Mouse (Mus musculus) CH12.LX (cell line): ENCODE measurements at regions not wholly inside any gene's neighbourhood (a gene's known extent, or its start where the extent isn't known, plus 50 kb on each side); places are given as distances from the start of the nearest gene placed in this dataset.

Experiments
- DNase-seq: peaks from one replicate; pipeline ENCODE4 v3.0.0-alpha.2; 2013; ENCODE audit errors: extremely low read depth
- H3K27ac ChIP-seq: 2 replicates; pipeline ENCODE4 v1.5.1; 2012; ENCODE audit warnings: low read depth, mild to moderate bottlenecking, control low read depth, moderate library complexity; ENCODE audit not compliant: insufficient read depth
- H3K27me3 ChIP-seq: replicated peaks from 2 replicates; pipeline ENCODE3; 2012; ENCODE audit warnings: inconsistent platforms
- H3K36me3 ChIP-seq, 2 experiments: replicated peaks in 1 of 2; 2 replicates each; pipeline versions ENCODE3 to v1.6.1; 2012; ENCODE audit warnings: inconsistent platforms in 1 of 2, low read length in 1 of 2, mild to moderate bottlenecking in 1 of 2, mixed read lengths in 1 of 2, moderate library complexity in 1 of 2; ENCODE audit not compliant: control insufficient read depth in 1 of 2, insufficient read depth in 1 of 2
- H3K4me1 ChIP-seq, 2 experiments: 2 replicates each; pipeline ENCODE4 v1.6.1; 2012; ENCODE audit warnings: inconsistent platforms in 1 of 2, moderate library complexity in 1 of 2; ENCODE audit not compliant: insufficient read depth in 2 of 2, control insufficient read depth in 1 of 2
- H3K4me2 ChIP-seq: 2 replicates; pipeline ENCODE4 v1.6.1; 2012; ENCODE audit warnings: low read depth, mild to moderate bottlenecking, control low read depth; ENCODE audit not compliant: poor library complexity, insufficient read depth, severe bottlenecking
- H3K4me3 ChIP-seq, 3 experiments: fragments of 150-350 bp in 1 of 3; sonication (generic) in 1 of 3; replicated peaks in 1 of 3; 2 replicates each; pipeline versions ENCODE3 to v1.5.1; 2011 to 2012; ENCODE audit warnings: low read depth in 2 of 3, low read length in 2 of 3, mild to moderate bottlenecking in 2 of 3, moderate library complexity in 2 of 3, control low read depth in 1 of 3, improper control_type of control experiment in 1 of 3, inconsistent platforms in 1 of 3, mixed read lengths in 1 of 3; ENCODE audit not compliant: poor library complexity in 1 of 3
- H3K79me2 ChIP-seq: replicated peaks from 2 replicates; pipeline ENCODE4 v1.6.1; 2012; ENCODE audit warnings: mild to moderate bottlenecking, moderate library complexity; ENCODE audit not compliant: control insufficient read depth, poor library complexity, insufficient read depth, severe bottlenecking; ENCODE audit errors: extremely low read depth
- H3K9ac ChIP-seq: 2 replicates; pipeline ENCODE4 v1.6.1; 2012; ENCODE audit warnings: low read depth, mild to moderate bottlenecking, control low read depth, moderate library complexity; ENCODE audit not compliant: insufficient read depth
- H3K9me3 ChIP-seq: replicated peaks from 2 replicates; pipeline ENCODE3; 2012; ENCODE audit warnings: low read length, inconsistent platforms, mixed read lengths
- BHLHE40 ChIP-seq: IDR thresholded peaks from 2 replicates; pipeline ENCODE4 v1.6.1; 2011; ENCODE audit warnings: mild to moderate bottlenecking, low read depth, low read length, improper control_type of control experiment
- CHD1 ChIP-seq: IDR thresholded peaks from 2 replicates; pipeline ENCODE4 v1.6.1; 2012; ENCODE audit warnings: low read depth, low read length, improper control_type of control experiment, inconsistent platforms
- CTCF ChIP-seq, 2 experiments: IDR thresholded peaks in 1 of 2; conservative IDR thresholded peaks in 1 of 2; 2 replicates each; pipeline ENCODE4 v1.5.1; 2011 to 2012; ENCODE audit warnings: low read depth in 2 of 2, low read length in 2 of 2, improper control_type of control experiment in 1 of 2, inconsistent platforms in 1 of 2, mild to moderate bottlenecking in 1 of 2, moderate library complexity in 1 of 2
- E2F4 ChIP-seq: IDR thresholded peaks from 2 replicates; pipeline ENCODE4 v1.6.1; 2011; ENCODE audit warnings: low read depth, low read length, improper control_type of control experiment; ENCODE audit not compliant: insufficient replicate concordance
- EP300 ChIP-seq: IDR thresholded peaks from 2 replicates; pipeline ENCODE4 v1.6.1; 2011; ENCODE audit warnings: low read length, improper control_type of control experiment
- GABPA ChIP-seq: IDR thresholded peaks from 2 replicates; pipeline ENCODE4 v1.6.1; 2012; ENCODE audit warnings: low read depth, low read length, improper control_type of control experiment, inconsistent platforms; ENCODE audit not compliant: insufficient replicate concordance
- MAX ChIP-seq: IDR thresholded peaks from 2 replicates; pipeline ENCODE4 v1.6.1; 2011; ENCODE audit warnings: low read length, improper control_type of control experiment
- MYC ChIP-seq: IDR thresholded peaks from 2 replicates; pipeline ENCODE4 v1.6.1; 2011; ENCODE audit warnings: low read depth, mild to moderate bottlenecking, improper control_type of control experiment, low read length
- POLR2AphosphoS2 ChIP-seq: IDR thresholded peaks from 2 replicates; pipeline ENCODE4 v1.6.1; 2011; ENCODE audit warnings: low read depth, low read length, improper control_type of control experiment
- RAD21 ChIP-seq: IDR thresholded peaks from 2 replicates; pipeline ENCODE4 v1.6.1; 2011; ENCODE audit warnings: low read depth, mild to moderate bottlenecking, low read length, improper control_type of control experiment, moderate library complexity
- TBP ChIP-seq: conservative IDR thresholded peaks from 2 replicates; pipeline ENCODE4 v1.6.1; 2011; ENCODE audit warnings: low read depth, low read length, improper control_type of control experiment
- TCF12 ChIP-seq: IDR thresholded peaks from 2 replicates; pipeline ENCODE4 v1.6.1; 2014; ENCODE audit warnings: low read depth, mild to moderate bottlenecking, inconsistent platforms, low read length, improper control_type of control experiment
- UBTF ChIP-seq: IDR thresholded peaks from 2 replicates; pipeline ENCODE4 v1.6.1; 2012; ENCODE audit warnings: low read depth, mild to moderate bottlenecking, inconsistent platforms, low read length, improper control_type of control experiment, moderate library complexity
- ZC3H11A ChIP-seq: IDR thresholded peaks from 2 replicates; pipeline ENCODE4 v1.6.1; 2012; ENCODE audit warnings: low read depth, mild to moderate bottlenecking, inconsistent platforms, low read length, improper control_type of control experiment
- dilution Hi-C: fragments of 300-500 bp; cut with MboI; formaldehyde crosslinking; loops from 2 replicates; pipeline ENCODE4 v1.14.3; 2020; ENCODE audit warnings: low sequenced_read_pairs; ENCODE audit not compliant: extremely low pct_unique_long_range_greater_than_20kb, extremely low pct_ligation_motif_present
- in situ Hi-C: fragments of 300-500 bp; cut with MboI; formaldehyde crosslinking; loops from 3 replicates; pipeline ENCODE4 v1.14.3; 2019; ENCODE audit warnings: low sequenced_read_pairs, low pct_ligation_motif_present, low pct_unique_long_range_greater_than_20kb, mixed read lengths

GRCm38 (mm10) chr1:138686746-138687145, 66.8 kb upstream of the Nek7 start:
- H3K9me3 ChIP-seq = no peaks in the 10 kb centered on the region
- no peaks in the 10 kb centered on the region for H3K79me2 ChIP-seq
- H3K27ac ChIP-seq = no peak overlapping the region
- H3K27me3 ChIP-seq = no peaks in the 10 kb centered on the region
- in situ Hi-C loops (no loop called here), dilution Hi-C loops (no loop called here)
- H3K4me1 ChIP-seq = peaks cover 3 to 4% of the 10 kb centered on the region in 2 experiments; a peak in 2 of 4 replicates
- no peak overlapping the region for H3K9ac ChIP-seq
- DNase-seq = no peak
- no peak overlapping the region for H3K4me3 ChIP-seq
- no peaks in the 10 kb centered on the region for H3K36me3 ChIP-seq
- no peak for TF ChIP-seq CHD1
- no peak for TF ChIP-seq E2F4
- no peak overlapping the region for H3K4me2 ChIP-seq

DNA sequence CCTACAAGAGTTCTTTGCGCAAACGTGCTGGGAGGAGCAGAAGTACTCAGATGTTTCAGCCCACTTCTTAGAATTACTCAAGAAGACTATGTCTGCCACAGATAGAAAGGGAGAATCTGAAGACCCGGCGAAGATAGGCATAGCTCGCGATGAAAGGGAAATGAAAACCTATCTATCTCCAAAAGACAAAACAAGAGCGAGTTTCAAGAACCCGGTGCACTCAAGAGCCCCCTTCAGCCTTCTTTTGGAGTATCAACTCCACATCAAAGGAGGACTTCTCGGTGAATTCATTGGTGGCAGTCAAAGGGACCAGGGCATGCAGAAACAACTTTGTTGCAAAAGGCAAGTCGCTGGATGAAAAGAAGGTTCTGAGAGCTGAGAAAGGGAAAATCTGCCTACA, 63.8 kb upstream of the Nek7 start:
- H3K4me2 ChIP-seq = peak overlapping the region; percentile 59
- no peaks in the 10 kb centered on the region for H3K36me3 ChIP-seq
- no peaks in the 10 kb centered on the region for H3K79me2 ChIP-seq
- no peak overlapping the region for H3K4me3 ChIP-seq
- H3K4me1 ChIP-seq = no peaks in the 10 kb centered on the region
- no peak for DNase-seq
- in situ Hi-C loops (no loop called here), dilution Hi-C loops (no loop called here)
- no peaks in the 10 kb centered on the region for H3K9me3 ChIP-seq
- H3K27me3 ChIP-seq = no peaks in the 10 kb centered on the region
- TF ChIP-seq MYC (no peak), TCF12 (no peak), BHLHE40 (0 out of 2 replicates have a peak, but pooled peaks have one; percentile 14), TBP (no peak)
- no peak overlapping the region for H3K27ac ChIP-seq
- H3K9ac ChIP-seq = no peak overlapping the region

DNA sequence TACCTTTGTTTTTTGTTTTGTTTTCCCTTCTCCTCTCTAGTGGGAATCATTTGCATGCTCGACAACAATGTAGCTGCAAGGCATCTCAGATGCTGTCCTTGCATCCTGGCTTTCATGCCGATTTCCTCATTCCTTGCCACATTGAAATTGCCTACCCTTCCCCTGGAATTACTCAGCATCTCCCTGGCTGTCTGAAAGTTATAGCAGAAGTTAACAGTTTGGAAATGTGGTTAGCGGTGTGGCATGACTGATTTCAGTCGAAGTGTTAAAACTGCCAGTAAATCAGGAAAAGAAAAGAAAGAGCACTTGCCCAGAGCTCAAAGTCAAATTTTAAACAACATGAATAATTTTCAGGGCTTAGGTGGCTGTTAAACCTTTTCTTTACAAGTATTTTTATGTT, 62.0 kb upstream of the Nek7 start:
- Histone ChIP-seq H3K36me3 (no peaks in the 10 kb centered on the region), H3K4me1 (no peaks in the 10 kb centered on the region), H3K4me3 (no peak overlapping the region), H3K27me3 (no peaks in the 10 kb centered on the region), H3K9me3 (no peaks in the 10 kb centered on the region), H3K4me2 (no peak overlapping the region), H3K79me2 (no peaks in the 10 kb centered on the region), H3K9ac (no peak overlapping the region), H3K27ac (no peak overlapping the region)
- TF ChIP-seq RAD21 (no peak), EP300 (no peak), UBTF (no peak), CHD1 (no peak), MAX (no peak), POLR2AphosphoS2 (no peak), GABPA (no peak), CTCF (conservative IDR thresholded peaks at IDR 0.05 in 1 of 2, IDR thresholded peaks at IDR 0.05 in 1 of 2; ENCODE audit: low read depth in 2 of 2, low read length in 2 of 2) (no peak), ZC3H11A (no peak), BHLHE40 (no peak)
- dilution Hi-C loops (no loop called here), in situ Hi-C loops (no loop called here)
- no peak for DNase-seq
